Mouse (Mus musculus): ENCODE measurements around the gene Bad.
"Not testable (repeated sequence)": the region's sequence is repeated elsewhere in the genome, so short reads cannot be mapped to it uniquely, and the experiment has no call there.

The Bad gene

DNA sequence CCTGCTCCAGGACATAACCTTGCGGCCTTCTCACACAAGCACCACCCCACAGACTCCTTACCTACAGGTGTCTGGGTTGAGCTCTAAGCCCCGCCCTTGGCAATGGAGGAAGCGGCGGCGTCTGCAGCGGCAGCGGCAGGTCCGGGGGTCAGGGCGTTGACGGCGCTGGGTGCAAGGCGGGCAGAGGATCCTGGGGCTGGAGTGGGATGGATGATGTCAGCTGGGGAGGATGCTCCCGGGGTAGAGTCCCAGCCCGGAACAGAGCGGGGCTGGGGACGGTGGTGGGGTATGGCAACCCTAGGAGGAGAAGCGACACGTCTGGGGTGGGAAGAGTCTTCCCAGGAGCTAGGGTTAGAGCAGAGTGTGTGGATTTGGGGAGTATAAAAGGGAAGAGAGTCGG lies 43.6 kb downstream of the Bad start:
- DNase-seq (ENCODE audit: low spot score in 2 of 2): peak in 1 of 2 experiments; percentile 28

DNA sequence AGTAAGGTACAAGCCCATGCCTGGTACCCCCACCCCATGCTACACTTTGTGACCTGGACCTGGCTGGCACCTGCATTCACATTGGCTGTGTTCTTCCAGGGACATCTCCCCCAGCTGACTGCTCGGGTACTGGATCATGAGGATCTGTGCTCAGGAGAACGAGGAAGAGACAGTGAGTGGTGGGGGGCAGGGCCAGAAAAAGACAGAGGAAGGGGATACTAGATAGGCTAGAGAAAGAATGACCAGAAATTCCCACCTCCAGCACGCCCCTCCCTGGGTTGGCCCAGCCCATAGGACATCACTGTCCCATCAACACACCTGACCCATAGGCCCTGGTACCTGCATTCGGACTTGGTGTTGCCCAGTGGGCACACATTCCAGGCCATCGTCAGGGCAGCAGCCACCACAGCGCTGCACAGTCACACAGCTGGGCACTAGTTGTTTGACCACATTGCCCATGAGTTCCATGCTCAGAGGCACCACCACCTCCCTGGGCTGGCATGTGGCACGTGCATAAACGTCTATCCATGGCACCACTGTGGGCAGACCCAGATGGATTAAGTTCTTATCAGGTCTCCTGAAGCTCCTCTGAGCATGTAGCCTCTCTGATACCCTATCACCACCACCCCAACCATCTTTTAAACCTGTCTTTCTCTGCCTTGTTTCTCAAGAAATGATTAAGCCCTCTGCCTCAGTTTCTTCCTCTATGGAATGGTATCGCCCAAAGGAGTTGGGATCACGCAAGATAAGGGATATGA lies 44.5 kb downstream of the Bad start:
- peak in 1 of 2 experiments; percentile 30 for DNase-seq (ENCODE audit: low spot score in 2 of 2)

DNA sequence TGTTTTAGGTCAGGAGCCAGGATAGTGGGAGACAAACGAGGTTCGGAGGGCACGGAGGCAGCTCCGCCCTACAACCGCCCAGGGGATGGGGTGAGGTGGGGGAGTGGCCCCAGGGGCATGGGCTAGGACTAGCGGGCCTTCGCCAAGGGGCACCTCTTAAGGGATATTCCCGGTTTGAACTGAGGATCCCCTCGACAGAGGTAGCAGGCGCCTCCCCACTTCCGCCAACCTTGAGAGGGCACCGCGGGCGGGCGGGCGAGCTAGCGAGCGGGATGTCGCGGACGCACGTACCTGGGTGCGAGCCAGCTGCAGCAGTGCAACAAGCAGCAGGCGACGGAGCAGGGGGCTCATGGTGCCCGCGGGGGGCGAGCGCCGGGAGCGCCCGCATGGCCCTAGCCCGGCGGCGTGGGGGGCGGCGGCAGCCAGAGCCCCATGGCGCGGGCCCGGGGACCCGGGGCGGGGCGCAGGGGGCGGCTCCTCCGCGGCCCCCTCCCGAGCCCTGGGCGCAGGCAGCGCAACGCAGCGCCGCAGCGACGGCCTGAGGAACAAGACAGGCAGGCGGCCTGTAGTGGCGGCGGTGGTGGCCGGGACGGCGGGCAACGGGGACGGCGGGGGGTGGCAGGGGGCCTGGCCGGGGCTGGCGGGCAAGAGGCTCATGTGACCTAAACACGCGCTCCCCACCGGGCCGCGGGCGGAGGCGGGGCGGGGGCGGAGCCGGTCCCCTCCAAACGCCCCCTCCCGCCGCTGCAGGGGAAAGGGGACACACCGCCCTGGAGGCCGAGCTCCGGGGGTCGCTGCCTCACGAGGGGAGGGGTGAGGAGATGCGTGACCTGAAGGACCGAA lies 45.6 kb downstream of the Bad start, which contains the start of gene Vegfb:
Gene Vegfb, minus strand, starts transcription at position 591 of the 843 bp plus-strand sequence.
- peak in 1 of 2 experiments; percentile 74 for DNase-seq (ENCODE audit: low spot score in 2 of 2)

DNA sequence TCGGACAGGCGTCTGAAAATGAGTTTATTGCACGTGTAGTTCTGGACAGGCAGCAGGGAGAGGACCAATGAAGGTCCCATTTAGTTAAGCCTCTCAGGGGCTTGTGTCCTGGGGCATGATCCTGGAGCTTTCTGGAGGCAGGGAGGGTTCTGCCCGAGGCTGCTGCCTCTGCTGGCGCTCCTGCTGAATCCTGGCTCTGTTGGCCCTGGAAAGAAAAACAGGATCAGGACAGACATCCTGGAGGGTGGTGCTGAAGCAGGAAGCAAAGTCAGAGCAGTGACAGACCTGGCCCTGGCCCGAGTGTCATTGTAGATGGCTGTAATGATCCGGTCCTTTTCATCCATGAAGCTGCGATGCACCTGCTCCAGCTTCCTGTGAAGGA lies 46.2 kb downstream of the Bad start:
- no peak for DNase-seq (ENCODE audit: low spot score in 2 of 2)

DNA sequence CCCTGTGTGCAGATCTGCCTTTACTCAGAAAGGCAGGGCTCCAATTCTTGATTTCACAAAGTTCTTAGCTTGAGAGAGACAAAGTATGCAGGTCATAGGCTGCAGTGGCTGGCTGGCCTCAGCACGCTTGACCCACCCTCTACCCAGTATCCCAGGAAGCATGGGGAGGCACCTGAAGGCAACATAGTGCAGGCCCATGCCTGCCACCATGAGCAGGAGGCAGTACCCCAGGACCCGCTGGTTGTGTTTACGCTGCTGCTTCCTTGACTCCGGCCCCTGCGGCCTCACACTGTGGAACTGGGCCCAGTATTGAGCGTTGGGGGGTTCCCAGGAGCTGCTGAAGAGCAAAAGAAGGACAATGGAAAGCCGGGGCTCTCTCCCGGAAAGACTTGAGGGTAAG lies 47.6 kb downstream of the Bad start:
- DNase-seq (ENCODE audit: low spot score in 2 of 2): peak in 1 of 2 experiments; percentile 33

DNA sequence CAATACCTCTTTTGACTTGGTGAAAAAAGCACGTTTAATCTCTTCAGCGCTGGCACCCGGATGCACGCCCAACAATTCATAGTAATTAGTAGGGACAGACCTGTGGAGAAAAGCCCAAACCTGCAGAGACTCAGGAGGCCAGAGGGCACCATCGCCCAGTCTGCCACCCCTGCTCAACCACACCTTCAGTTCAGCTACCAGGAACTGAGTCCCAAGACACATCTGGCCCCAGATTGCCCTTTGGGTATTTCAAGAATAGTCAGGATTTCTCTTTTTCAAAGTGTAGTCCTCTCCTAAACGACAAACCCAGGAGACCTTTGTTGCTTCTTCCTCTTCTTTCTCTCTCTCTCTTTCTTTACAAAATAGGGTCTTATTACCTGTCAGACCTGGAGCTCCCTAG lies 49.1 kb downstream of the Bad start:
- no peak for DNase-seq (ENCODE audit: low spot score in 2 of 2)

DNA sequence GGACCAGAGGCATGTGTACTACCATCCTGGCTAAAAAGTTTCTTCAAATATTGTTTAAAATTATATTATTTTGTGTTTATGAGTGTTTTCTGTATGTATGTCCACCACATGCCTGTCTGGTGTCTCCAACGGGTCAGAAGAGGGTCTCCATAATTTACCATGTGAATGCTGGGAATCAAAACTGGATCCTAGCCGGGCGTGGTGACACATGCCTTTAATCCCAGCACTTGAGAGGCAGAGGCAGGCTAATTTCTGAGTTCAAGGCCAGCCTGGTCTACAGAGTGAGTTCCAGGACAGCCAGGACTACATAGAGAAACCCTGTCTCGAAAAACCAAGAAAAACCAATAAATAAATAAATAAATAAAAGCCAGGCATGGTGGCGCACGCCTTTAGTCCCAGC lies 49.5 kb downstream of the Bad start:
- not testable (repeated sequence) for DNase-seq (ENCODE audit: low spot score in 2 of 2)

DNA sequence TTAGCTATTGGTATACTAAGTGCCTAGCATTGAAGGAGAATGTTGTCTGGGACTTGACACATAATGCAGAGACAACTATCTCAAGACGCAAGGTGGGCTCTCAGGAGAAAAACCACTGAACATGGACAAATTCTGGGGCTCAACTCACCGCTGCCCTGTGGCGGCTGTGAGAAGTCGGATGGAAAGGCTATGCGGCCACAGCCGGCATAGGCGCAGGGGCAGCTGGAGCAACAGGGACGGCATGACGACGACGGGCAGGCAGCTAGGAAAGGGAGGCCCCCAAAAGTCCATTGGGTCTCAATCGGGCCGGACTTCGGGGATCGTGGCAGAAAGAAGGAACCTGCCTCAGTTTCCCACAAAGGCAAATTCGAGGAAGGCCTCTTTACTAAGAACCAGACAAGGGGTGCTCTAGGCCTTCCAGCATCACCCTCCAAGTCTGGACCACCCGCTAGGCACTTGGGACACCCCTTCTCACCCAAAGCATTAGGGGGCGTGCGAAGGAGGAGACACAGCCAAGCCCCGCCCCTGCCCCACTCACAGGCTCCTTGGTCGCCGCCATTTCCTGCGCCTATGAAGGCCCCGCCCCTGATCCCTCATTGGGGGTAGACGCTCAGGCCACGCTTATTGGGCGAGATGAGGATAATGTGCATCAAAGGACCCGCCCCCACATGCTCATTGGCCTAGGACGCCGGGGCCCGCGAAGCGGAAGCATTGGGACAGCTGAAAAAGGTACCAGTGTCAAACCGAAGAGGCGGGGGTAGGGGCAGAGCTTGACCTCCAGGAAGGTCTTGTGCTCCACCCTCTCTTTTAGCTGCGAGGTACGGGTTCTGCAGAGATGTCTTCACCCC lies 50.6 kb downstream of the Bad start, which contains the start of gene Dnajc4:
Gene Dnajc4, minus strand, starts transcription at position 562 of the 848 bp plus-strand sequence.
- DNase-seq (ENCODE audit: low spot score in 2 of 2): peak; percentile 98

DNA sequence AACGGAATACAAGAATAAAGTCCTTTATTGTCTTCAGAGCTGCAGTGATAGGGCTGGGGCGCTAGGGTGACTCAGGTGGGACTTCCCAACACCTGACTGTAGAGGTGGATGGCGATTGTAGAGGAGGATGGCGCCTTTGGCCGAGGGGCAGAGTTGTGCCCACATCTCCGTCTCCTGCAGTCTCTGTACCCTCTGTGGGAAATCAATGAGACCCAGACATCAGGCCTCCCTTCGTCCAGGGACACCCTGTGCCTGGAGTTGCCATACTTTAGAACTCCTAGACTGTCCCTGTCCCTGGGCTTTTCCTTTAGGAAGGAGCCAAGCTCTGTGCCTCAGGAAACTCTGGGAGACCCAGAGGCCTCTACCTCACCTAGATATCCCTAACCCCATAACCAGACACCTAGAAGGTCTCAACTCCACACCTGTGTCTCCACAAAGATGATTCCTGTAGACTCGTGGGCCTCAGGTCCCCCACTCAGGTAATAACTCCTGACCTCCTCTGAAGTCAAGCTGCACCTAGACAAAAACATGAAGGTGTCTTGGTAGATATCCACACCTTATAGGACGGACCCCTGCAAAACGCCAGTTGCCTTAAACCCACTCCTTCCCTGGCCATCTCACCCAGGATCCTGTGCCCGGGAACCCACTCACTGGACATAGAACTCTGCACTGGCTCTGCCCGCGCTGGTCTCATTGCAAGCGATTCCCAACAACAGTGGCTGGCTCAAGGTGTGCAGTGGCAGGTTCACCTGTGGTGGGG lies 51.5 kb downstream of the Bad start:
- peak in 1 of 2 experiments; percentile 31 for DNase-seq (ENCODE audit: low spot score in 2 of 2)

DNA sequence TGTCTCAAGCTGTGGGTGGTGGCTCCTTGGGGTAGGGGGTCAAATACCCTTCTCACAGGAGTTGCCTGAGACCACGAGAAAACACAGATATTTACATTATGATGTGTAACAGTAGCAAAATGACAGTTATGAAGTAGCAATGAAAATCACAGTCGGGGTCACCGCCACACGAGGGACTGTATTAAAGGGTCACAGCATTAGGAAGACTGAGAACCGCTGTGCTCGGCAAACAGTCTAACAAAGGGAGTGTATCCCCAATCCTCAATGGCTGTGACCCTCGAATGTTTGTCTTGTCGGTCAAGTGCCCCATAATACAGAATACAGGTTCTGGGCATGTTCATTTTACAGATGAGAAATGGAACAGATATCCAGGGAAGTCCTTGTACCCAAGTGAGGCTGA lies 52.3 kb downstream of the Bad start:
- peak in 1 of 2 experiments; percentile 24 for DNase-seq (ENCODE audit: low spot score in 2 of 2)

DNA sequence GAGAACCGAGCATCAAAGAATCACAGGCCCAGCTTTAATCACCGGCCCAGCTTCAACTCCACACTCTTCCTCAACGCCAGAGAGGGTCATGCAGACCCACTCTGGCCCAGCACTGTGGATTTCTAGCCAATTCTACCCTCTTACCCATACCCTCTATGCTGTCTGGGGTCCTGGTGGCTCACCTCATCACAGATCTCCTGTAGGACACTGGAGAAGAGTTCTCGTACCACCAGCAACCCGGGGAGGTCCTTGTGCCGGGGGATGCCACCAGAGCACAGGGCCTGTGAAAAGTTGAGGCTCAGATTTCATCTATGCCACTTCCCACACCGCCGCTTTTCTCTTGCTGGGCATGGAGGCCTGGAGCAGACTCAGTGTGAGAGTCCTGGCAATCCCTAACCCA lies 52.8 kb downstream of the Bad start:
- peak in 1 of 2 experiments; percentile 24 for DNase-seq (ENCODE audit: low spot score in 2 of 2)

DNA sequence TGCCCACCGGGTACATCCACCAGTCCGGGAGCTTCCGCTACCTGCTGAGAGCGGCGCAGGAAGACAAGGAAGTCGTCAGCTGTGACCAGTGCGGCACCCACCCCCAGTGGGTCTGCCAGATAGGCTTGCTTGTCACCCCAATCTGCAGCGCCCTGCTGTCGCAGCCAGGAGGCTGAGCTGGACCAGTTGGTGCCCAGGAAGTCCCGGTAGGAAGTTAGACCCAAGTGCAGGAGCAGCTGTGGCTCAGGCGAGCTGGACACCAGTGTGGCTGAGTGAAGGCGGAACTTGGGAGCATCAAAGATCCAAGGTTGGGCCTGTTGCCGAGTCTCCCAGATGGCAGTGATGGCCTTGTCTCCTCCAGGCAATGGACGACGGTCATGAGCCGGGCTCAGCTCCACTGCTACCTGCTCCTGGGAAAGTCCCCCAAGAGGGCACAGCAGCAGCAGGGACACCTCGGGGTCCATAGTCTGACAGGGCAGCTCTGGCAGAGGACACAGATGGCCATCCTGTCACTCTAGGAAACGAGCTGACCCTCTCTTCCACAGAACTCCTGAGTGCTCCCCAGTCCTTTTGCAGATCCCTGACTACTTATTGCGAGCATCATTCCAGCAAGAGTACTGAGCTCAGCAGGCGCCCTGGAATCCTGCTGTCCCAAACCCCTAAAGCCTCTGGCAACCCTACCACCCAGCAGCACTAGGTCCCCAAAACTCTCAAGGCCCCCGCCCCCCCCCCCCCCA lies 53.8 kb downstream of the Bad start:
- DNase-seq (ENCODE audit: low spot score in 2 of 2): no peak

DNA sequence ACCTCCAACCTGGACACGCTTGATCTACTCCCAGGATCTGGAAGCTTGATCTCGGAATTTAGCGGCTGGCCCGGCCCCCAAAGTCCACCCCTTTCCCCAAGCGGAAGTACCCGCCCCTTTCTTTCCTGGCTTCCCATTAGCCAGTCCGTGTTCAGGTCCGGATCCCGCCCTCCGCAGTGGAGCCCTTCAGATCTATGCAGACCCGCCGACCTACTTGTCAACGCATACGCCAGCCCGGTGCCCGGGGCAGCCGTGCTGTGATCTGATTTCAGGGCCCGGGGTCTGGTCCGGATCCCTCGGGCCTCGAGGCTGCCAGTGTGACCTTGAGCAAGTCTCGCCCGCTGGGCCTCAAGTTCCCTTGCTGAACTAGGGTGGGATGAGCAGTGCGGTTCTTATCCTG lies 54.3 kb downstream of the Bad start, which contains the start of the genes Nudt22 and Trpt1:
Gene Nudt22, minus strand, starts transcription at position 112 of the 400 bp plus-strand sequence.
Gene Trpt1, plus strand, starts transcription at position 126 of the 400 bp plus-strand sequence.
- peak; percentile 90 for DNase-seq (ENCODE audit: low spot score in 2 of 2)

DNA sequence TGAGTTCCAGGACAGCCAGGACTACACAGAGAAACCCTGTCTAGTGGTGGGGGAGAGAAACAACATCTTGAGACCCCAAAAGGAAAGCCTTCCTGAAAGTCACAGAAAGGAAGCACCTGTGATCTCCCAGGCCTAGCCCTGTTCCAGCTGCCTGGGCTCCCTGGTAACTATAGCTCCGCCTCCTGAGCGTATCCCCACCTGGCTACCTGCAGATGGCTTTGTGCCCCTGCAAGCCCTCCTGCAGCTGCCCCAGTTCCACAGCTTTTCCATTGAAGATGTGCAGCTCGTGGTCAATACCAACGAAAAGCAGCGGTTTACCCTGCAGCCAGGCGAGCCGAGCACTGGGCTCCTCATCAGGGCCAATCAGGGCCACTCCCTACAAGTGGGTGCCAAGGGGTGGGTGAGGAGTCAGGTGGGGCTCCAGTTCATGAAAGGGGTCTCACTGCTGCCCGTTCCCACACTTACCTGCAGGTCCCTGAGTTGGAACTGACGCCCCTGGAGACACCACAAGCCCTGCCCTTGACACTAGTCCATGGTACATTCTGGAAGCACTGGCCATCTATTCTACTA lies 56.1 kb downstream of the Bad start:
- DNase-seq (ENCODE audit: low spot score in 2 of 2): no peak

DNA sequence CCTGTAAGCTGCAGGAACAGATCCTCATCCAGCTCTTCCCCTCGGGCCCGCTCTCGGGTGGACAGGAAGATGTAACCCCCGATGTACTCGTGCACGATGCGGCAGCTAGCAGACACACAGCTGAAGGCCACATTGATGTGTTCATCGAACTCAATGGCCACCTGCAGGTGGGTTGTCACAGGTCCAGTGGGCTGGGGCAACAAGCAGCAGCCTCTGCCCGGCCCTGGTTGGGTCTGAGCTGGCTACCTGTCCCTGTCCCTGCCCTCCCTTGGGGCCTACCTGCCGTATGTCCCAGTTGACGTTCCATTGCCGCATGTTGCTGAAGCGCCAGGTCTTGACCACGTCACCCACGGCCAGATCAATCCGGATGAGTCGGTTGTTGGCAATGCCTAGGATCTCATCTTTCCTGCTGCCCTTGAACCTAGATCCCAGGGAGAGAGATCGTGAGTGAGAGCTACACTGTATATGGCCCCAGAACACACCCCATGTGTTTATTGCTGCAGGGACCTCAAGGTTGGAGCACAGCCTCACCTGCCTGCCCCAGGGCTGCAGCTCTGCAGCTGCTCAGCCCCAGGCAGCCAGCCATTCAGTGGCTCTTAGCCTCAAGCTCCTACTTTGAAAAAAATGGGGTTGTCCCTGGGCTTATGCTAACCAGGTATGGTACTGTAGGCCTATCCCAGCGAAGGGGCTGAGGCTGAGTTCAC lies 57.9 kb downstream of the Bad start:
- no peak for DNase-seq (ENCODE audit: low spot score in 2 of 2)
